Mouse (Mus musculus) CD4-positive, CD25-positive, alpha-beta regulatory T cell, adult 2 months (primary cell): ENCODE measurements at regions not wholly inside any gene's neighbourhood (a gene's known extent, or its start where the extent isn't known, plus 50 kb on each side); places are given as distances from the start of the nearest gene placed in this dataset.
A peak's percentile ranks its signal among the peaks of the same experiment; 100 is the strongest.

Experiments used
- DNase-seq: peaks from one replicate; pipeline ENCODE4 v3.0.0-alpha.2; 2012; ENCODE audit warnings: low read depth, low spot score

DNA sequence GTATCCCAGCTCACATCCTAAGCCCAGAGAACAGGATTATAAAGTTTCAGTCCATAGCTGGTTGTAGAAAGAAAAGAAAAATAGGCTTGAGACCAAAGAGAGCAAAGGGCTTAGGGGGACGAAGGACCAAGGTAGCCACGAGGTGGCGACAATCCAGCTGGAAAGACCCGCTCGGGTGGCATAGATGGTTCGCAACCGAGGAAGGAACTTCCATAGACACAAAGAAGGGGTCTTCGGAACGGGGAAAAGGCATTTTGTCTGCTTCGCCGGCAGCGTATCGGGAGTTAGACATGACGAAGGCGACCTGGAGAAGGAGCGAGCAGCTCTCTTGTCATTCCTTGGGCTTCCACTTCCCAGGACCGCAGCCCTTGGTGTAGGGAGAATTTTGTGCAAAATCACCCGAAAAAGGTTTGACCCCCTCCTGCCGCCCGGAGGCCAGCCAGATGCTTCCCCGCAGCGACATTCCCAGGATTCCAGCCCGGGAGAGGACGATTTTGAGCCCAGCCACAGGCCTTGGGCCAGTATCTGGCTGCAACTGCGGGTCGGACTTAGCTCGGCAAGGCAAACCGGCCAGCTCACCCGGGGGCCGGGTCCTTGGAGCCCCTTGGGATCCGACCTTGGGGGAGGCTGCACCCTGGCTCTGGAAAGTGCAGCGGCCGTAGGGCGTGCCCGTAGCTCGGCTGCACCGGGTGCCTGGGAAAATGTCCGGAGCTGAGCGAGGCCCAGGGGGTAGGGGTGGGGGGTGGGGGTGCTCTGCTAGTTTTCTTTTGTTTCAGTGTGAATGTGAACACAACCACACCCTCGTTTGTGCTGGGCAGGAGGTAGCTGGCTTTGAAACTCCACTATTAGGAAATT, 184.5 kb upstream of the Foxn2 start:
- peak; percentile 87 for DNase-seq

DNA sequence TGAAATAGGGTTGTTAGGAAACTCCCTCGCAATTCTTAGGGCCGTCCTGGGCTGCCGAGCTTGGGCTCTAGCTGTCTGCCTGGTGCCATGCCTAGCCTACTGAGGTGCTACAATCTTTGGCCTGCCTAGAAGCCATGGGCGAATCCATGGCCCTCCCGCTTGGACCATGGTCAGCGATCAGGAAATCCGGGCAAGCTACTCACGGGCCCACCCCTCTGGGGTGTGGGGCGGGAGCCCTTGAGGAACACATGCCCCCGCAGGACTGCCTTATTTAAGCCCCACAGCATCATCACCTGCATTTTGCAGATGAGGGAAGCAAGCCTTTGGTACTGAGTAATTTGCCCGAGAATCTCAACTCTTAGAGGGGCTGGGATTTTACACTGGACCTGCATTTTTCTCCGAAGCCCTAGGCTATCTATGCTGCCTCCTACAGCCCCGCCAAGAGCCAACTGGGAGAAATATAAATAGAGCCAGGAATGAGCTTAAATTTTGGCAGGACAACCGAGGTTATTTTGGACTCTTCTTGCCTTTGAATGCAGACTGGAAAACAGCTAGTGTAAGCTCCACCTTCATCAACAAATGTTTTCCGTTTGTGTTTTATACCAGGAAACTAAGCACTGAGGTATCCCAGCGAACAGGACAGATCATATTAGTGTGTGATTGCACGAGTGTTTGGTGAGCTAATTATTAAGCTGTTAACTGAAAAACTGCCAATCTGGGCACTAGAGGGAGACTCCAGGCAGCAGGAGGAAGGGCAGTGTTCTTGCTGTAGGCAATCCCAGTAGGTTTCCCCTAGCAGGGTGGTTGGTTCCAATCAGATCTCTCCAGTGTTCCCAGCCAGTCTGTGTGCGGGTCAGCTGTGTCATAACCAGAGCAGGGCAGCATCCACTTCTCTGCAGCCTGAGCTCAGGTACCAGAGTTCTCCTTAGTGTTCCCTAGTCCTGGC, 183.6 kb upstream of the Foxn2 start:
- DNase-seq = peak; percentile 62

DNA sequence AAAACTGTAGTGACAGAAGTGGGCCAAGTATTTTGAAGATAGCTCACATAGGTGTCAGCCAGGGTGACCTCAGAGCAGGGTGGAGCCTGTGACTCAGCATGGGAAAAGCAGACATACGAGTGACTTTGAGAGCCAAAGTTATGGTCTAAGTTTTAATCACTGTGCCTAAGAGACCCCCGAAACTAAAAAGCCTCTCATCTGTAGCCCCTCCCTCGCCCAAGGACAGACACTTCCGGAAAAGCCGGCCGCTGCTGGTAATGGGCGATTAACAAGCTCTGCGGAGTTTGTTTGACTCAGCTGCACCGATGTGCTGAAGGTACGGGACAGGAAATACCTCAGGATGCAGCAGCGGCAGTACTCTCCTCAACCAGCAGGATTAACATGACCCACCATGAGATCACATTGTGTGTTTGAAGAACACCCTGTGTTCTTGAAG, 182.1 kb upstream of the Foxn2 start:
- peak; percentile 84 for DNase-seq

- DNase-seq = no peak
Observed at GRCm38 (mm10) chr17:88260176-88260575, 180.3 kb upstream of the Foxn2 start.

- DNase-seq = no peak
Observed at GRCm38 (mm10) chr17:88260826-88261225, 179.7 kb upstream of the Foxn2 start.

DNA sequence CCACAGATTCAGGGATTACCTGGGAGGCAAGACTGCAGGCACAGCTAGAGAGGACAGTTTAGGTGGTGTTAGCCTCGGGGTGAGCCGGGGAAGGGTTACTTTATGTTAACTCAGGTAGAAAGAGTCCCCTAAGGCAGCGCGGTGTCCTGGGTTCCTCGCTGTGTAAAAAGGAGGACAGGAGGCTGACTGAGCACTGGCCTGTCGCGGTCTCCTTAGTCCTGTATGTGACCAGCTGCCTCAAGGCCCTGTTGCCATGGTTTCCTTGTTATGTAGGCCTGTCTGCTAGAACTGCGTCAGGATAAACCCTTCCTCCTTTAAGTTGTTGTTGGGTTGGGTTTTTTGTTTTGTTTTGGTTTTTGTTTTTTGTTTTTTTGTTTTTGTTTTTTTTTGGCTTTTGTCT, 179.0 kb upstream of the Foxn2 start:
- DNase-seq = no peak

- no peak for DNase-seq
Observed at GRCm38 (mm10) chr17:88262326-88263187, 178.0 kb upstream of the Foxn2 start.

GRCm38 (mm10) chr17:88265291-88265690, 175.2 kb upstream of the Foxn2 start:
- no peak for DNase-seq

- DNase-seq = no peak
Observed at GRCm38 (mm10) chr17:88268216-88268615, 172.3 kb upstream of the Foxn2 start.

- DNase-seq = no peak
Observed at GRCm38 (mm10) chr17:88268802-88269201, 171.7 kb upstream of the Foxn2 start.

DNA sequence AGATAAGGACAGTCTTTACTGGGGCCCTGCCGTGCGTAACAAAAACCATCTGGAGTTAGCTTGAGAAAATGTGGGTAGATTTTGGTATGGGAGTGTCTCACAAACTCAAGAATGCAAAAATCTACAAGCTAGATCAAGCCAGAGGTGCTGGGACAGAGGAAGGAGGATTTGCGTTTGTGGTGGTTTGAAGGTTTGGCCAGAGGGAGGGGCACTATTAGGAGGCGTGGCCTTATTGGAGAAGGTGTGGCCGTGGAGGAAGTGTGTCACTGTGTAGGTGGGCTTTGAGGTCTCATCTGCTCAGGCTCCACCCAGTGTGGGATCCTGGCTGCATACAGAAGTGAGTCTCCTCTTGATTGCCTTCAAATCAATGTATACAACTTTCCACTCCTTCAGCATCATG, 169.6 kb upstream of the Foxn2 start:
- DNase-seq = no peak

GRCm38 (mm10) chr17:88272161-88272560, 168.3 kb upstream of the Foxn2 start:
- DNase-seq = no peak

DNA sequence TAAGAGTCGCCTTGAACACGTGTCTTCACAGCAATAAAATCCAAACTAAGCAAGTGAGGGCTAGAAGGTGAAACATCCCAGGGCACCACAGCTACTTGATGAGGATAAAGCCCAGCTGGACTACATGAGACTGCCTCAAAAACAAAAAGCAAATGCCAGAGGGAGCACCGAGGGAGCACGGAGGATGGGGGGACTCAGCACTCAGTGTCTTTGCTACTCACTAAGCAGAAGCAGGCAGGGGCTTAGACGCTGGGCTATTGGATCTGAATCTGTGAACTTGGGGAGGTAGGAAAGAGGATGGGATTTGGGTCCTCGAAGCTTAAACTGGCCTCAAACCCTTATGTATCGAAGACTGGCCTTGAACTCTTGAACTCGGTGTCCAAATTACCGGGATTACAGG, 167.0 kb upstream of the Foxn2 start:
- DNase-seq = no peak

- peak; percentile 68 for DNase-seq
Observed at GRCm38 (mm10) chr17:88274003-88274698, 166.4 kb upstream of the Foxn2 start.

DNA sequence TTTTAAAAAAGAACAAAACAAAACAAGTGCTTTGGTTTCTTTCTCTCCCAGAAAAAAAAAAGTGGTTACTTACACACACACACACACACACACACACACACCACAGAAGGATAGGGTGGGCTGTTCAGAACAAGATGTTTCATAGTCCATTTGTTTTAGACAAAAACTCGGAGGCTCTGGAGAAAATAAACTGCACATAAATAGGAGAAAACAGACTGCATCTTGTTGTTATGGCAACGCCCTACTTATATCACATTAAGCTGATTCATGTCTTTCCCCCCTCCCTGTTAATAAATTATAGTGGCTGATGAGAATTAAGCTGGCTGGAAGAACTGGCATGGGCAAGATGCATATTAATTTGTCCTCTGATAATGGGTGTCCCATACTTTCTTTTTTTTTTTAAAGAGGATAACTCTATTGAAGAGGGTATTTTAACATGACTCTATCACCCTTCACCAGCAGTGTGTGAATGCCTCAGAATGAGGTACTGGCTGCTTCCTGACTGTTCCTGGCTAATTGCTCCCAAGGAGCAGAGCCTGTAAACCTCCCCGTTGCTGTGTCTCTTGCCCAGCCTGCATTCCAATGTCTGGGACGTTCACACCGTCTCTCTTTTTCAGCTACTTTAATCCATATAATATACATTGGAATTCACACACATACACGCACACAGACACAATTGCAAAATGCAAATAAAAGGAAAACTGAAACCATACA, 165.6 kb upstream of the Foxn2 start:
- peak; percentile 33 for DNase-seq

DNA sequence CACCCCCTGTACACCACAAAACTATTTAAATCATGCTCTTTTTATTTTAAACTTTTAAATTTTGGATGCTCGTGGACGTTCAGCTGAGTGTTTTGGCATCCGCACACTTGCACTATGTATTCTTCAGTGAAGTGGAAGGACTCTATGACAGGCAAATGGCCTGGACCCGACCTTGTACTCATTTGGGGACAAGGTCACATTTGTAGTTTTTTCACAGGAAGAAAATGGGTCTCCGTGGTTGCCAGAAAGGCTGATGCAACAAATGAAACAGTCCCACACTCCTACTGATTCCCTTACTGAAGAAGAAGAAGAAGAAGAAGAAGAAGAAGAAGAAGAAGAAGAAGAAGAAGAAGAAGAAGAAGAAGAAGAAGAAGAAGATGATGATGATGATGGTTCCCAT, 160.9 kb upstream of the Foxn2 start:
- DNase-seq = no peak

DNA sequence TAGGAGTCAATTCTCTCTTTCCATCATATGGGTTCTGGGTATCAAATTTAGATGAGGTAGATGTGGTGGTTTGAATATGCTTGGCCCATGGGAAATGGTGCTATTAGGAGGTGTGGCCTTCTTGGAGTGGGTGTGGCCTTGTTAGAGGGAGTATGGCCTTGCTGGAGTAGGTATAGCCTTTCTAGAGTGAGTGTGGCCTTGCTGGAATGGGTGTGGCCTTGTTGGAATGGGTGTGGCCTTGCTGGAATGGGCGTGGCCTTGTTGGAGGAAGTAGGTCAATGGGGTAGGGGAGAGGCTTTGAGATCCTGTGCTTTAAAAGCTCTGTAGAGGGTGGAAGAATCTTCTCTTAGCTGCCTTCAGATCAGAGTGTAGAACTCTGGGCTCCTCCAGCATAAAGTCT, 157.8 kb upstream of the Foxn2 start:
- DNase-seq = no peak

- DNase-seq = no peak
Observed at GRCm38 (mm10) chr17:88284477-88284876, 156.0 kb upstream of the Foxn2 start.

DNA sequence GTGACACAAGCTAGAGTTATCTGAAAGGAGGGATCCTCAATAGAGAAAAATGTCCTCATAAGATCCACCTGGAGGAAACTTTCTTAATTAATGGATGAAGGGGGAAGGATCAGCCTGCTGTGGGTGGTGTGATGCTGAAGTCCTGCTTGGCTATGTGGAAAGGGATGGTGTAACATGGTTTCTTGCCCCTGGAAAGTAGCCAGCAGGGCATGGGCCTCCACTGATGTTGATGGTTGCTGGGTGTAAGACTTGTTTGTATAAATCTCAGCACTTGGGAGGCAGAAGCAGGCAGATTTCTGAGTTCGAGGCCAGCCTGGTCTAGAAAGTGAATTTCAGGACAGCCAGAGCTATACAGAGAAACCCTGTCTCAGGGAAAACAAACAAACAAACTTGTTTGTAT, 152.7 kb upstream of the Foxn2 start:
- DNase-seq = no peak

GRCm38 (mm10) chr17:88297520-88297919, 143.0 kb upstream of the Foxn2 start:
- no peak for DNase-seq
